Mouse (Mus musculus) embryonic facial prominence, embryonic 14.5 days (tissue): ENCODE measurements around the gene Dhrs7c. TPM values are rescaled to one million over a fixed set of nuclear protein-coding genes. Genes with fewer than 3 reads are reported as not detected.

Experiments used
- ATAC-seq: fragments of 200-750 bp; cut with Nextera tagmentation; 2 replicates; pipeline ENCODE4 v1.8.0; 2017; ENCODE audit warnings: low read depth, moderate number of reproducible peaks, moderate TSS enrichment
- DNase-seq: peaks from one replicate; pipeline ENCODE4 v3.0.0-alpha.2; 2015; ENCODE audit warnings: low spot score
- H3K27ac ChIP-seq: fragments of 300-500 bp; sonication (generic); replicated peaks from 2 replicates; pipeline ENCODE4 v1.5.1; 2014; ENCODE audit warnings: low read depth, mild to moderate bottlenecking, low read length, moderate library complexity
- H3K27me3 ChIP-seq: fragments of 300-500 bp; sonication (generic); replicated peaks from 2 replicates; pipeline ENCODE4 v1.6.1; 2014; ENCODE audit warnings: low read length; ENCODE audit not compliant: control insufficient read depth, insufficient read depth
- H3K36me3 ChIP-seq: fragments of 300-500 bp; sonication (generic); 2 replicates; pipeline ENCODE4 v1.6.1; 2014; ENCODE audit warnings: low read length, mixed read lengths; ENCODE audit not compliant: control insufficient read depth, insufficient read depth
- H3K4me1 ChIP-seq: fragments of 300-500 bp; sonication (generic); 2 replicates; pipeline ENCODE4 v1.6.1; 2014; ENCODE audit warnings: antibody characterized with exemption, low read length; ENCODE audit not compliant: control insufficient read depth, insufficient read depth
- H3K4me2 ChIP-seq: fragments of 300-500 bp; sonication (generic); 2 replicates; pipeline ENCODE4 v1.6.1; 2014; ENCODE audit warnings: low read depth, mild to moderate bottlenecking, low read length, moderate library complexity, mixed read lengths
- H3K4me3 ChIP-seq: fragments of 300-500 bp; sonication (generic); 2 replicates; pipeline ENCODE4 v1.5.1; 2014; ENCODE audit warnings: low read depth, mild to moderate bottlenecking, low read length
- H3K9ac ChIP-seq: fragments of 300-500 bp; sonication (generic); 2 replicates; pipeline ENCODE4 v1.6.1; 2014; ENCODE audit warnings: low read depth, mild to moderate bottlenecking, low read length, moderate library complexity, mixed read lengths
- H3K9me3 ChIP-seq: fragments of 300-500 bp; sonication (generic); 2 replicates; pipeline ENCODE4 v1.6.1; 2016; ENCODE audit warnings: low read length; ENCODE audit not compliant: control insufficient read depth
- WGBS: fragments of 180-500 bp; shearing (Covaris S2); extraction: QIAGEN DNeasy Blood & Tissue Kit; methylation state at CpG from one replicate; pipeline ENCODE4 v1.1.7; 2014; 5-methylcytosine and 5-hydroxymethylcytosine counted together
- polyA plus RNA-seq: library from polyadenylated mRNA; unstranded; fragments of >200 nt; fragmentation: Nextera tagmentation; extraction: Ambion mirVana; gene quantifications from 2 replicates; pipeline ENCODE4 v1.2.1, GENCODE M21; 2014

The Dhrs7c gene
- polyA plus RNA-seq, 1 experiment from 2014 or later: 23.0 TPM

- 36% methylated on average over 12 of the region's 12 CpGs for WGBS
- peak; percentile 47; the same call in 1 of the 2 replicates for ATAC-seq
Measured at GRCm38 (mm10) chr11:67828360-67829059, 30.5 kb downstream of the Dhrs7c start.

GRCm38 (mm10) chr11:67829530-67829929, 31.5 kb downstream of the Dhrs7c start:
- WGBS: 67% methylated on average over 6 of the region's 6 CpGs
- ATAC-seq: no peak

More at GRCm38 (mm10) chr11:67828360-67829059, 30.5 kb downstream of the Dhrs7c start:
- no peaks in the 10 kb centered on the region for H3K27me3 ChIP-seq
- H3K9me3 ChIP-seq: no peaks in the 10 kb centered on the region
- H3K36me3 ChIP-seq: no peaks in the 10 kb centered on the region
- H3K4me1 ChIP-seq: 0 out of 2 replicates have a peak, but pooled peaks cover 4% of the 10 kb centered on the region
- no peak overlapping the region for H3K4me2 ChIP-seq
- no peak overlapping the region; the same call in 1 of the 2 replicates for H3K27ac ChIP-seq
- DNase-seq: peak; percentile 75
- H3K4me3 ChIP-seq: no peak overlapping the region
- no peak overlapping the region for H3K9ac ChIP-seq

GRCm38 (mm10) chr11:67831820-67832219, 33.8 kb downstream of the Dhrs7c start:
- Histone ChIP-seq H3K4me1 (0 out of 2 replicates have a peak, but pooled peaks cover 4% of the 10 kb centered on the region), H3K4me2 (no peak overlapping the region), H3K27me3 (no peaks in the 10 kb centered on the region), H3K9ac (no peak overlapping the region), H3K4me3 (no peak overlapping the region), H3K9me3 (no peaks in the 10 kb centered on the region), H3K27ac (no peak overlapping the region), H3K36me3 (no peaks in the 10 kb centered on the region)
- DNase-seq (no peak), ATAC-seq (no peak)
- WGBS: 77% methylated on average over 5 of the region's 5 CpGs

More at GRCm38 (mm10) chr11:67829530-67829929, 31.5 kb downstream of the Dhrs7c start:
- Histone ChIP-seq H3K9ac (no peak overlapping the region), H3K4me2 (no peak overlapping the region), H3K36me3 (no peaks in the 10 kb centered on the region), H3K27ac (no peak overlapping the region), H3K9me3 (no peaks in the 10 kb centered on the region), H3K4me1 (0 out of 2 replicates have a peak, but pooled peaks cover 4% of the 10 kb centered on the region), H3K4me3 (no peak overlapping the region), H3K27me3 (no peaks in the 10 kb centered on the region)
- DNase-seq: no peak

DNA sequence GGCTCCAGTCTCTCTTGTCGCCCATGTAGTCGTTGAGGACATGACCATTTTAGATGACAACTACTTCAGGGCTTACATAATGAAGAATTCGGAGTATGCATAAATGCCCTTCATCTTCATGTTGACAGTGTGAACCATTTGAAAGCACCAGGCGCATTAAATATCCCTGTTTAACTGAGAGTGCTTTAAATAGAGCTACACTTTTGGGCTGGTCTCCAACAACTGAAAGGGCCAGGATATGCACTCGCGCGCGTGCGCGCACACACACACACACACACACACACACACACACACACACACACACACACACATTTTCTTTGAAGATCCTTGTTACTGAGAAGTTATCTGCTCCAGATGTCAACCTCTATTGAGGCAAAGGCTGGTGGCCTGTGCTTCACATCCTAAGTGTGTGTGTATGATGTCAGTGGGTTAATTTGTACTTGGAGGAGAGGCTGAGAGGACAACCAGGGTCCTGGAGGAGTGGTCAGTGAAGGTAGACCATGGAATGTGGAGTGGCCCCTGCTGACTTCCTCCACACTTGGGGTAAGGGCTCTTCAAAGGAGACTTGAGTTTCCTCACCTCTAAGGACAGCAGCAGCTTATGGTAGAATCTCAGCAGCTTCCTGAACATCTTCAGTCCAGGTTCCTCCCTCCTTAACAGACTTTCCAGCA, 37.6 kb downstream of the Dhrs7c start:
- H3K36me3 ChIP-seq: no peaks in the 10 kb centered on the region
- 90% methylated on average over 10 of the region's 10 CpGs for WGBS
- H3K4me3 ChIP-seq: no peak overlapping the region
- H3K4me2 ChIP-seq: no peak overlapping the region
- H3K9ac ChIP-seq: no peak overlapping the region
- H3K27ac ChIP-seq: no peak overlapping the region
- H3K9me3 ChIP-seq: no peaks in the 10 kb centered on the region
- ATAC-seq (no peak), DNase-seq (no peak)
- H3K4me1 ChIP-seq: no peaks in the 10 kb centered on the region
- H3K27me3 ChIP-seq: no peaks in the 10 kb centered on the region

DNA sequence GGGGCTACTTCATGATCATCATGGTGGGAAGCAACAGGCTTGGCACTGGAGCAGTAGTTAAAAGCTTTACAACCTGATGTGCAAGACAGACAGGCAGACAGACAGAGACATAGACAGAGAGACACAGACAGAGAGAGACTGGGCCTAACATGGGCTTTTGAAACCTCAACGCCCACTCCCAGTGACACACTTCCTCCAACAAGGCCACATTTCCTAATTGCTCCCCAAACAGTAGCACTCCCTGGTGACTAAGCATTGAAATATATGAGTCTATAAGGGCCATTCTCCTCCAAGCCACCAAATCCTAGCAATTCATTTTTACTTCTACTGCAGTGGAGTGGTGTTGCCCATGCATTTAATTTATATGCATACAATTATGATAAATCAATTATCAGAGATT, 41.8 kb downstream of the Dhrs7c start:
- Histone ChIP-seq H3K4me2 (no peak overlapping the region), H3K9me3 (no peaks in the 10 kb centered on the region), H3K4me1 (no peaks in the 10 kb centered on the region), H3K36me3 (no peaks in the 10 kb centered on the region), H3K4me3 (no peak overlapping the region), H3K27me3 (no peaks in the 10 kb centered on the region), H3K9ac (no peak overlapping the region), H3K27ac (no peak overlapping the region)
- DNase-seq (no peak), ATAC-seq (no peak)
- 67% methylated on average over 1 of the region's 1 CpGs for WGBS

DNA sequence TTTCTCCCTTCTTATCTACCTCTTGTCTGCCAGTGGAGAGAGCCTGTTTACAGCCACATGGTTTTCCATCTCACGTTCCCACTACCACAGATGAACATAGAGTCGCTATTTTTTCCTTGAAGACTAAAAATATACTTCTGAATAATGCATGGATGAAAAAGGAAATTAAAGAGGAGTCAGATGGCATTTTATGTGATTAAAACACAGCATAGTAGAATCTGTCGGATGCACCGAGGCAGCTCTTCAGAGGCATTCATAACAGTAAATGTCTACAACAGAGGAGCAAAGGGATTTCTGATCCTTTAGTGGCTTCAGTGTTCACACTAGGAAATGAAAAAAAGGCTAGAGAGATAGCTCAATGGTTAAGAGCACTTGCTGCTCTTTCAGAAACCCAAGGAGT, 47.2 kb downstream of the Dhrs7c start:
- 79% methylated on average over 4 of the region's 4 CpGs for WGBS
- Histone ChIP-seq H3K4me1 (no peaks in the 10 kb centered on the region), H3K9me3 (no peaks in the 10 kb centered on the region), H3K4me3 (no peak overlapping the region), H3K27ac (no peak overlapping the region), H3K27me3 (no peaks in the 10 kb centered on the region), H3K9ac (no peak overlapping the region), H3K36me3 (no peaks in the 10 kb centered on the region), H3K4me2 (no peak overlapping the region)
- DNase-seq: no peak
- no peak for ATAC-seq

GRCm38 (mm10) chr11:67851770-67852169, 53.8 kb downstream of the Dhrs7c start:
- WGBS: 41% methylated on average over 5 of the region's 5 CpGs
- no peak for DNase-seq
- no peaks in the 10 kb centered on the region for H3K4me1 ChIP-seq
- no peaks in the 10 kb centered on the region for H3K9me3 ChIP-seq
- ATAC-seq: no peak
- H3K27me3 ChIP-seq: no peaks in the 10 kb centered on the region
- no peaks in the 10 kb centered on the region for H3K36me3 ChIP-seq
- H3K4me2 ChIP-seq: no peak overlapping the region
- no peak overlapping the region for H3K27ac ChIP-seq
- H3K4me3 ChIP-seq: no peak overlapping the region
- H3K9ac ChIP-seq: no peak overlapping the region

DNA sequence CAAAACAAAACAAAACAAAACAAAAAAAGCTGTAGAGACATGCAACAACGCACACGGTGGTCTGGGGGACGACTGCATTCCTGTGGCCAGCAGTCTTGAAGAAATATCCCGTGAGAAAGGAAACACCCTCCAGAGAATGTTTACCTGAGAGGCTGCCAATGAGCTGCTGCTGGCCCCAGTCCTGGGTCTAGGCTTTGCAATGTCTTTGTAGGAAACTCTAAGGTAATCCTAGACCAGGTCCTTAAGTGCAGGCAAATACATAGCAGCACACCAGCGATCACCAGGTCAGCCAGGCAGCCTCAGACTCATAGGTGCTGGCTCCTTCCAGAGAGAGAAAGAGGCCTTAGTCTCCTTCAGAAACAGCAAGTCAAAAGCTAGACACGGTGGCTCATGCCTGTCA, 56.0 kb downstream of the Dhrs7c start:
- DNase-seq (peak; percentile 84), ATAC-seq (peak; percentile 75)
- 31% methylated on average over 6 of the region's 6 CpGs for WGBS
- no peaks in the 10 kb centered on the region for H3K4me1 ChIP-seq
- no peaks in the 10 kb centered on the region for H3K27me3 ChIP-seq
- H3K27ac ChIP-seq: 0 out of 2 replicates have a peak overlapping the region, but pooled peaks have one; percentile 12
- H3K4me3 ChIP-seq: no peak overlapping the region
- H3K36me3 ChIP-seq: no peaks in the 10 kb centered on the region
- H3K9me3 ChIP-seq: no peaks in the 10 kb centered on the region
- H3K4me2 ChIP-seq: no peak overlapping the region
- H3K9ac ChIP-seq: no peak overlapping the region
